Mouse (Mus musculus): Measurements from ENCODE around the gene Kif6. TPM values are rescaled to one million over a fixed set of nuclear protein-coding genes. Genes with fewer than 3 reads are reported as not detected.

Kif6 gene
- polyA plus RNA-seq, 2 experiments = 1.1 TPM

- H3K27me3 ChIP-seq (ENCODE audit: control insufficient read depth, insufficient read depth, low read length) = no peaks in the 10 kb centered on the region
- H3K4me3 ChIP-seq (replicated peaks; ENCODE audit: low read length) = no peak overlapping the region
- no peak overlapping the region for H3K9ac ChIP-seq (ENCODE audit: low read depth, low read length, severe bottlenecking)
- 73% methylated on average over 11 of the region's 11 CpGs for WGBS
- no peak for ATAC-seq (ENCODE audit: low FRiP score, low read depth)
- H3K27ac ChIP-seq (replicated peaks; ENCODE audit: low read depth, low read length) = no peak overlapping the region
- H3K36me3 ChIP-seq (ENCODE audit: control insufficient read depth, insufficient read depth, low read length) = no peaks in the 10 kb centered on the region
- DNase-seq (ENCODE audit: low spot score) = no peak
- 0 out of 2 replicates have a peak, but pooled peaks cover 3% of the 10 kb centered on the region for H3K4me1 ChIP-seq (ENCODE audit: control insufficient read depth, insufficient read depth, low read length)
- H3K4me2 ChIP-seq (replicated peaks; ENCODE audit: low read depth, low read length, severe bottlenecking) = no peak overlapping the region
- no peak for TF ChIP-seq POLR2A (IDR thresholded peaks at IDR 0.05; ENCODE audit: borderline replicate concordance, extremely low read depth, insufficient read depth, insufficient read length)
- H3K9me3 ChIP-seq (ENCODE audit: control insufficient read depth, low read length) = no peaks in the 10 kb centered on the region
Measured at GRCm38 (mm10) chr17:49738351-49738750, 123.4 kb downstream of the Kif6 start.

DNA sequence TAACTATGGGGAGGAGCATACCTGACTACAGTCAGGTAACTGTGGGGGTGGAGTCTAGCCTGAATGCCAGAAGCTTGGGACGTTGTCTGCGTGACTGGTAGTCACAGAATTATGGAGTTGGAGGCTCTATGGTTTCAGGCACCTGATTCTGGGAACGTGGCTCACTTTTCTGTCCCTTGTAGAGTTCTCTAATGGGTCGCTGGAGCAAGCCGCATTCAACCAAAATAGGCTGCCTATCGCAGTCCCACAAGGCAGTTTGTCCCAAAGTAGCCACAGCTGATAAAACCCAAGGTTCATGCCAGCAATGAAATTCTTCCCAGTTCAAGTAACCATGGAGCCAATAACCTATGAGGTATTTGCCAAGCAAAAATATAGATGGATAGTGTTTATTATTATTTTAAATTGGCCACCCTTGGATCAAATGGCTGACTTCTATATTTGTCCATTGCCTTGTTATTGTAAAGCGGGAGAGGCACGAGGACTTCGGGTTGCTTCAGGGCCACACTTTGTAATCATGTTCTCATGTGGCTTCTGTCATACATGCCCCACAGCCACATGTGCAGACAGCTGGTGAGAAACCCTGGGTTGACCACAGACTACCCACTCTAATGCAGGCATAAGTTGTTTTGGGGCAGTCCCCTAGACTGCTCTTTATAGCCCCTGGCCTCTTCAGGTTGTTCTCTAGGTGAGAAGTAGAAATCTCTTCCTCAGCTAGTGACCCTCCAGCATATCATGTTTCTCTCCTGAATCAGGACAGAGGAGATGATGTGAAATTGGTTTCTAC, 125.2 kb downstream of the Kif6 start:
- no peaks in the 10 kb centered on the region for H3K27me3 ChIP-seq (ENCODE audit: control insufficient read depth, insufficient read depth, low read length)
- H3K4me1 ChIP-seq (ENCODE audit: control insufficient read depth, insufficient read depth, low read length) = peaks cover 7% of the 10 kb centered on the region; the same call in 1 of the 2 replicates
- DNase-seq (ENCODE audit: low spot score) (no peak), ATAC-seq (ENCODE audit: low FRiP score, low read depth) (no peak)
- no peak overlapping the region for H3K27ac ChIP-seq (replicated peaks; ENCODE audit: low read depth, low read length)
- no peak for TF ChIP-seq POLR2A (IDR thresholded peaks at IDR 0.05; ENCODE audit: borderline replicate concordance, extremely low read depth, insufficient read depth, insufficient read length)
- H3K36me3 ChIP-seq (ENCODE audit: control insufficient read depth, insufficient read depth, low read length) = no peaks in the 10 kb centered on the region
- H3K9ac ChIP-seq (ENCODE audit: low read depth, low read length, severe bottlenecking) = no peak overlapping the region
- no peak overlapping the region for H3K4me2 ChIP-seq (replicated peaks; ENCODE audit: low read depth, low read length, severe bottlenecking)
- H3K4me3 ChIP-seq (replicated peaks; ENCODE audit: low read length) = no peak overlapping the region
- H3K9me3 ChIP-seq (ENCODE audit: control insufficient read depth, low read length) = no peaks in the 10 kb centered on the region
- WGBS = 84% methylated on average over 9 of the region's 9 CpGs

- H3K27me3 ChIP-seq (ENCODE audit: control insufficient read depth, insufficient read depth, low read length) = no peaks in the 10 kb centered on the region
- H3K4me1 ChIP-seq (ENCODE audit: control insufficient read depth, insufficient read depth, low read length) = peaks cover 7% of the 10 kb centered on the region; the same call in 1 of the 2 replicates
- ATAC-seq (ENCODE audit: low FRiP score, low read depth) = no peak
Measured at GRCm38 (mm10) chr17:49741172-49741571, 126.2 kb downstream of the Kif6 start.

DNA sequence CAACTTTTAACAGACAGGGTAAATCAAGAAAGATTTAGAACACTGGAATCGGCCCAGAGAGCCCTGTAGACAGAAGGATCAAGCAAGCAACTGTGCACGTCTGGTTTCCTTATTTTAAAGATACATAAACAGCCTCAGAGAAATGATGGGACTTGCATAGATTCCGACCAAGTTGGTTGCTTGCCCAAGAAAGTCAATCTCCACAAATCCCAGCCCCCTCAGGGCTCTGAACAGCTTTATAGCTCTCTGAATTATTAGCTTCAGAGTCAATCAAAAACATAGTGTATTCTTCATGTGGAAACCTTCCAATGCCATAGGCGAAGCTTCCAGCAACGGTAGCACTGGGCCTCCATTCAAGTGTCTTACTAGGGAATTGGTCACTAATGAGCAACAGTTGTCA, 127.0 kb downstream of the Kif6 start:
- no peaks in the 10 kb centered on the region for H3K36me3 ChIP-seq (ENCODE audit: control insufficient read depth, insufficient read depth, low read length)
- DNase-seq (ENCODE audit: low spot score) = peak; percentile 57
- no peaks in the 10 kb centered on the region for H3K9me3 ChIP-seq (ENCODE audit: control insufficient read depth, low read length)
- 26% methylated on average over 5 of the region's 5 CpGs for whole genome bisulfite sequencing
- no peak for TF ChIP-seq POLR2A (IDR thresholded peaks at IDR 0.05; ENCODE audit: borderline replicate concordance, extremely low read depth, insufficient read depth, insufficient read length)
- peak; percentile 34; the same call in 1 of the 2 replicates for ATAC-seq (ENCODE audit: low FRiP score, low read depth)
- H3K27ac ChIP-seq (replicated peaks; ENCODE audit: low read depth, low read length) = no peak overlapping the region
- no peak overlapping the region for H3K4me3 ChIP-seq (replicated peaks; ENCODE audit: low read length)
- peaks cover 7% of the 10 kb centered on the region; the same call in 1 of the 2 replicates for H3K4me1 ChIP-seq (ENCODE audit: control insufficient read depth, insufficient read depth, low read length)
- no peaks in the 10 kb centered on the region for H3K27me3 ChIP-seq (ENCODE audit: control insufficient read depth, insufficient read depth, low read length)
- H3K9ac ChIP-seq (ENCODE audit: low read depth, low read length, severe bottlenecking) = no peak overlapping the region
- H3K4me2 ChIP-seq (replicated peaks; ENCODE audit: low read depth, low read length, severe bottlenecking) = no peak overlapping the region

More at GRCm38 (mm10) chr17:49741172-49741571, 126.2 kb downstream of the Kif6 start:
- Histone ChIP-seq H3K9ac (ENCODE audit: low read depth, low read length, severe bottlenecking) (no peak overlapping the region), H3K4me2 (replicated peaks; ENCODE audit: low read depth, low read length, severe bottlenecking) (no peak overlapping the region), H3K36me3 (ENCODE audit: control insufficient read depth, insufficient read depth, low read length) (no peaks in the 10 kb centered on the region), H3K4me3 (replicated peaks; ENCODE audit: low read length) (no peak overlapping the region), H3K27ac (replicated peaks; ENCODE audit: low read depth, low read length) (no peak overlapping the region), H3K9me3 (ENCODE audit: control insufficient read depth, low read length) (no peaks in the 10 kb centered on the region)
- no peak for TF ChIP-seq POLR2A (IDR thresholded peaks at IDR 0.05; ENCODE audit: borderline replicate concordance, extremely low read depth, insufficient read depth, insufficient read length)
- DNase-seq (ENCODE audit: low spot score) = no peak
- 73% methylated on average over 4 of the region's 4 CpGs for WGBS

- H3K9me3 ChIP-seq (ENCODE audit: control insufficient read depth, low read length) = no peaks in the 10 kb centered on the region; the same call in 1 of the 2 replicates
- DNase-seq (ENCODE audit: low spot score) (peak; percentile 43), ATAC-seq (ENCODE audit: low FRiP score, low read depth) (no peak)
Measured at GRCm38 (mm10) chr17:49743580-49744463, 128.9 kb downstream of the Kif6 start.

More at GRCm38 (mm10) chr17:49743580-49744463, 128.9 kb downstream of the Kif6 start:
- H3K27ac ChIP-seq (replicated peaks; ENCODE audit: low read depth, low read length) = no peak overlapping the region
- no peak for TF ChIP-seq POLR2A (IDR thresholded peaks at IDR 0.05; ENCODE audit: borderline replicate concordance, extremely low read depth, insufficient read depth, insufficient read length)
- no peak overlapping the region for H3K9ac ChIP-seq (ENCODE audit: low read depth, low read length, severe bottlenecking)
- H3K4me3 ChIP-seq (replicated peaks; ENCODE audit: low read length) = no peak overlapping the region
- 41% methylated on average over 14 of the region's 14 CpGs for WGBS
- H3K4me2 ChIP-seq (replicated peaks; ENCODE audit: low read depth, low read length, severe bottlenecking) = no peak overlapping the region
- H3K27me3 ChIP-seq (ENCODE audit: control insufficient read depth, insufficient read depth, low read length) = no peaks in the 10 kb centered on the region
- H3K4me1 ChIP-seq (ENCODE audit: control insufficient read depth, insufficient read depth, low read length) = peaks cover 5% of the 10 kb centered on the region; the same call in 1 of the 2 replicates
- H3K36me3 ChIP-seq (ENCODE audit: control insufficient read depth, insufficient read depth, low read length) = no peaks in the 10 kb centered on the region
